Mouse (Mus musculus): ENCODE data around the gene Tcirg1. TPM values are rescaled to one million over a fixed set of nuclear protein-coding genes. Genes with fewer than 3 reads are reported as not detected.
A peak's percentile ranks its signal among the peaks of the same experiment; 100 is the strongest.

Tcirg1 gene
- polyA plus RNA-seq, 1 experiment from 2014 or later: 10.7 TPM

- Histone ChIP-seq H3K4me2 (replicated peaks; ENCODE audit: low read depth, low read length) (no peak overlapping the region), H3K4me1 (replicated peaks; ENCODE audit: control insufficient read depth, insufficient read depth, low read length) (no peaks in the 10 kb centered on the region; the same call in 1 of the 2 replicates), H3K36me3 (ENCODE audit: control insufficient read depth, insufficient read depth, low read length) (no peaks in the 10 kb centered on the region), H3K9ac (ENCODE audit: low read depth, low read length) (no peak overlapping the region), H3K27ac (ENCODE audit: low read depth, low read length) (no peak overlapping the region), H3K4me3 (ENCODE audit: low read depth, low read length) (no peak overlapping the region), H3K27me3 (ENCODE audit: control insufficient read depth, insufficient read depth, low read length) (peaks cover 2% of the 10 kb centered on the region; the same call in 1 of the 2 replicates), H3K9me3 (ENCODE audit: control insufficient read depth, low read length) (no peaks in the 10 kb centered on the region)
- 36% methylated on average over 10 of the region's 10 CpGs for WGBS
- ATAC-seq (ENCODE audit: low FRiP score) (no peak), DNase-seq (ENCODE audit: low spot score) (no peak)
Measured at GRCm38 (mm10) chr19:3945872-3946564, 39.1 kb upstream of the Tcirg1 start.

DNA sequence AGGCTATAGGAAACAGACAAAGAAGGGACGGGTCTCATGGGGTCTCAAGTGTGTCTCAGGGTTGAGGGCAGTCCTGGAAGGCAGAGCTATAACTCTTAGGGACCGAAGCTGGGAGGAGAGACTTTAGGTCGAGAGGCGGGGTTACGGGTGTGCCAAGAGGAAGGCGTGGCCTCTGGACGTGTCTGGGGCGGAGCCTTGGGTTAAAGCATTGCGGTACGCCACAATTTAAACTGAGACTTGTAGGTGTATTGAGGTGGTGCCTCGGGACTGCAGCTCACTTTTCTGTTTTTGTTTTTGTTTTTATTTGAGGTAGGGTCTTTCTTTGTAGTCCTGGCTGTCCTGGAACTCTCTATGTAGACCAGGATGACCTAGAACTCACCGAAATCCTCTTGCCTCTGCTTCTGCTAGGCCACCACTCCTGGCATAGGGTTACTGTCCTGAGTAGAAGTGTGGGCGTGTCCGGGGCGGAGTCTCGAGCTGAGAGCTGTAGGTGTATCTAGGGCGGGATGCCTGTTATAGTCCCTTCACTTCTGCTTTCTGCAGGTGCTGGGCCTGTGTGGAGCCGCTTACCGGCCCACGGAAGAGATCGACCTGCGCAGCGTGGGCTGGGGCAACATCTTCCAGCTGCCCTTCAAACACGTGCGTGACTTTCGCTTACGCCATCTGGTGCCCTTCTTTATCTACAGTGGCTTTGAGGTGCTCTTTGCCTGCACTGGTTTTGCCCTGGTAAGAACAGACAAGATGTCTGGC, 36.2 kb upstream of the Tcirg1 start:
- H3K4me3 ChIP-seq (ENCODE audit: low read depth, low read length): no peak overlapping the region
- DNase-seq (ENCODE audit: low spot score) (no peak), ATAC-seq (ENCODE audit: low FRiP score) (no peak)
- H3K9ac ChIP-seq (ENCODE audit: low read depth, low read length): no peak overlapping the region
- 20% methylated on average over 27 of the region's 27 CpGs for WGBS
- peaks cover 2% of the 10 kb centered on the region; the same call in 1 of the 2 replicates for H3K27me3 ChIP-seq (ENCODE audit: control insufficient read depth, insufficient read depth, low read length)
- H3K36me3 ChIP-seq (ENCODE audit: control insufficient read depth, insufficient read depth, low read length): no peaks in the 10 kb centered on the region
- H3K4me2 ChIP-seq (replicated peaks; ENCODE audit: low read depth, low read length): no peak overlapping the region
- H3K27ac ChIP-seq (ENCODE audit: low read depth, low read length): no peak overlapping the region
- H3K9me3 ChIP-seq (ENCODE audit: control insufficient read depth, low read length): no peaks in the 10 kb centered on the region
- no peaks in the 10 kb centered on the region; the same call in 1 of the 2 replicates for H3K4me1 ChIP-seq (replicated peaks; ENCODE audit: control insufficient read depth, insufficient read depth, low read length)

DNA sequence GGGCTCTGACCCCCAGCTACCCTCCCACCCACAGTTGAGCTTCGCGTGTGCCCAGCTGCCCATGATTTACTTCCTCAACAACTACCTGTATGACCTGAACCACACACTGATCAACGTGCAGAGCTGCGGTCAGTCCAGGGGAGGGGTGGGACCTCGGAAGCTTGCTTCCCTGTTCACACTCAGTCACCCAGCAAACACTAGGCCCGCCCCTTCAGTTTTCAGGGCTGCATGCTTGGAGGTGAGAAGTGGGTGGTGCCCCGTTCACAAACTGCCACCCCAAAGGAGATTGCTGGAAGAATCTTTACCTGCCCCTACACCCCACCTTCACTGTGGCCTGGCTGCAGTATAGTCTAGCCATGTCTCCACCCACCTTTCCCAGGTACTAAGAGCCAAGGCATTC, 35.4 kb upstream of the Tcirg1 start:
- H3K9ac ChIP-seq (ENCODE audit: low read depth, low read length): no peak overlapping the region
- 71% methylated on average over 7 of the region's 7 CpGs for WGBS
- DNase-seq (ENCODE audit: low spot score) (no peak), ATAC-seq (ENCODE audit: low FRiP score) (no peak)
- H3K4me3 ChIP-seq (ENCODE audit: low read depth, low read length): no peak overlapping the region
- H3K27me3 ChIP-seq (ENCODE audit: control insufficient read depth, insufficient read depth, low read length): peaks cover 2% of the 10 kb centered on the region; the same call in 1 of the 2 replicates
- H3K27ac ChIP-seq (ENCODE audit: low read depth, low read length): no peak overlapping the region
- H3K4me2 ChIP-seq (replicated peaks; ENCODE audit: low read depth, low read length): no peak overlapping the region
- H3K9me3 ChIP-seq (ENCODE audit: control insufficient read depth, low read length): no peaks in the 10 kb centered on the region
- no peaks in the 10 kb centered on the region for H3K36me3 ChIP-seq (ENCODE audit: control insufficient read depth, insufficient read depth, low read length)
- H3K4me1 ChIP-seq (replicated peaks; ENCODE audit: control insufficient read depth, insufficient read depth, low read length): no peaks in the 10 kb centered on the region; the same call in 1 of the 2 replicates

DNA sequence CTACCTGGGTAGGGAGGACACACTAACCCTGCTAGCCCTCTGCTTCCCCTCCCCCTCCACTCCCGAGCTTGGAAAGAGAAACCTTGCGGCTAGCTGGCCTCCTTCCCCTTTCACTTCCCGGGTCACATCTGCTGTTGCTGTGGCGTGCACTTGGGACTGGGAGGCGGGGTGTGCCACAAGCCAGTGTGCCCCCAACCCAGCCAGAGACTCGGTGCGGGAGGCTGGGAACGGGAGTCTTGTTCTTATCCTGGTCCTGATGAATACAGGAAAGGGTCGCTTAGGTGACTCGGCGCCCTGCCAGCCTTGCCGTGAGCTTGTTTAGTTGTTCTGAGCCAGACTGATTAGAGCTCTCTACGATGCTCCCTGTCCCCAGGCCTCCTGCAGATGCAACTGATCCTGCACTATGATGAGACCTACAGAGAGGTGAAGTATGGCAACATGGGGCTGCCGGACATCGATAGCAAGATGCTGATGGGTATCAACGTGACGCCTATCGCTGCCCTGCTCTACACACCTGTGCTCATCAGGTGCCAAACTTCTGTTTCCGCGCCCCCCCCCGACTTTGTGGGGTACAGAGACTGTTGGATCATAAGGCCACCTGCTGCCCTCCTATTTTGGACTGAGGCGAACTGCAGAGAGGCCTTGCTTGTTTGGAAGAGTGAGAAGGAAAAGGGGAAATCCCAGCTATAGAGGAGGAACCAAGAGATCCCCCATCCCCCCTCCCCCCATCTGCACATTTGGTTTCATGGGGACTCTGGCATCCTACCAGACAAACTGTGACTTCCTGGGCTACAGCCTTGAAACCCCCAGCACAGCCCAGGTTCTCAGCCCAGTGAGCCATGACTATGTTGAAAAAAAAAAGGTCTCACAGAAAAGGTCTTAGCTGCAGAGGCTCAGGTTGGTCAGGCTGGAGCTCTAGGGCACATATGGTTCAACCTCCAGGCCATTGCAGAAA, 29.2 kb upstream of the Tcirg1 start:
- H3K4me2 ChIP-seq (replicated peaks; ENCODE audit: low read depth, low read length): peak overlapping the region; percentile 67
- peaks cover 2% of the 10 kb centered on the region; the same call in 1 of the 2 replicates for H3K4me1 ChIP-seq (replicated peaks; ENCODE audit: control insufficient read depth, insufficient read depth, low read length)
- DNase-seq (ENCODE audit: low spot score) (no peak), ATAC-seq (ENCODE audit: low FRiP score) (no peak)
- 0 out of 2 replicates have a peak, but pooled peaks cover 3% of the 10 kb centered on the region for H3K27me3 ChIP-seq (ENCODE audit: control insufficient read depth, insufficient read depth, low read length)
- H3K36me3 ChIP-seq (ENCODE audit: control insufficient read depth, insufficient read depth, low read length): no peaks in the 10 kb centered on the region
- H3K27ac ChIP-seq (ENCODE audit: low read depth, low read length): no peak overlapping the region
- peak overlapping the region; percentile 45 for H3K9ac ChIP-seq (ENCODE audit: low read depth, low read length)
- WGBS: 9% methylated on average over 22 of the region's 22 CpGs
- no peaks in the 10 kb centered on the region for H3K9me3 ChIP-seq (ENCODE audit: control insufficient read depth, low read length)
- peak overlapping the region; percentile 39 for H3K4me3 ChIP-seq (ENCODE audit: low read depth, low read length)

- WGBS: 6% methylated on average over 39 of the region's 42 CpGs
- H3K4me2 ChIP-seq (replicated peaks; ENCODE audit: low read depth, low read length): peak within 1 kb of the TSS; percentile 67
- 0 out of 2 replicates have a peak, but pooled peaks cover 3% of the 10 kb centered on the region for H3K27me3 ChIP-seq (ENCODE audit: control insufficient read depth, insufficient read depth, low read length)
- peak within 1 kb of the TSS; percentile 39 for H3K4me3 ChIP-seq (ENCODE audit: low read depth, low read length)
- H3K4me1 ChIP-seq (replicated peaks; ENCODE audit: control insufficient read depth, insufficient read depth, low read length): peaks cover 2% of the 10 kb centered on the region; the same call in 1 of the 2 replicates
- peak within 1 kb of the TSS; percentile 45 for H3K9ac ChIP-seq (ENCODE audit: low read depth, low read length)
- peak; percentile 62 for DNase-seq (ENCODE audit: low spot score)
- H3K9me3 ChIP-seq (ENCODE audit: control insufficient read depth, low read length): no peaks in the 10 kb centered on the region
- peak; percentile 81 for ATAC-seq (ENCODE audit: low FRiP score)
- no peak within 1 kb of the TSS for H3K27ac ChIP-seq (ENCODE audit: low read depth, low read length)
- no peaks in the 10 kb centered on the region for H3K36me3 ChIP-seq (ENCODE audit: control insufficient read depth, insufficient read depth, low read length)
Measured at GRCm38 (mm10) chr19:3935032-3935895, 28.3 kb upstream of the Tcirg1 start, which contains the start of gene Unc93b1. Unc93b1 (plus strand) TSS chr19:3935186.

DNA sequence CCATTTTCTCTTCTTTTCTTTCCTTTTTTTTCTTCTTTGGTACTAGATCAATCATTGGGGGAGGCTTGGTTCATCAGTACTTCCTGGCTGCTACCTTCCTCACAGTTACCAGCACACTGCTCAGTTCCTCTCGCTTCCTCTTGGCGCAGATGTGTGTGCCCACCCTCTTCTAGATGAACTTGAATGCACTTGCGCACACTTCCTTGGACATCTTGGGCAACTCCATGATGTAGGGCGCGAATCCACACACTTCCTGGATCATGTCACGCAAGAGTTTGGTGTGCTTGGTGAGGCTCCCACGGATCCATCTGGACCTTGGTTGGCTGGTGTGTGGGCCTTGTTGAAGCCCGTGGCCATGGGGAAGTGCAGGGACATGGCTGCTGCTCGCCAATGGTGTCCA, 24.8 kb upstream of the Tcirg1 start:
- H3K9me3 ChIP-seq (ENCODE audit: control insufficient read depth, low read length): no peaks in the 10 kb centered on the region
- no peak overlapping the region for H3K27ac ChIP-seq (ENCODE audit: low read depth, low read length)
- H3K36me3 ChIP-seq (ENCODE audit: control insufficient read depth, insufficient read depth, low read length): no peaks in the 10 kb centered on the region
- H3K27me3 ChIP-seq (ENCODE audit: control insufficient read depth, insufficient read depth, low read length): 0 out of 2 replicates have a peak, but pooled peaks cover 3% of the 10 kb centered on the region
- ATAC-seq (ENCODE audit: low FRiP score) (no peak), DNase-seq (ENCODE audit: low spot score) (no peak)
- WGBS: 91% methylated on average over 9 of the region's 9 CpGs
- no peak overlapping the region for H3K9ac ChIP-seq (ENCODE audit: low read depth, low read length)
- peaks cover 2% of the 10 kb centered on the region; the same call in 1 of the 2 replicates for H3K4me1 ChIP-seq (replicated peaks; ENCODE audit: control insufficient read depth, insufficient read depth, low read length)
- no peak overlapping the region for H3K4me3 ChIP-seq (ENCODE audit: low read depth, low read length)
- no peak overlapping the region for H3K4me2 ChIP-seq (replicated peaks; ENCODE audit: low read depth, low read length)

DNA sequence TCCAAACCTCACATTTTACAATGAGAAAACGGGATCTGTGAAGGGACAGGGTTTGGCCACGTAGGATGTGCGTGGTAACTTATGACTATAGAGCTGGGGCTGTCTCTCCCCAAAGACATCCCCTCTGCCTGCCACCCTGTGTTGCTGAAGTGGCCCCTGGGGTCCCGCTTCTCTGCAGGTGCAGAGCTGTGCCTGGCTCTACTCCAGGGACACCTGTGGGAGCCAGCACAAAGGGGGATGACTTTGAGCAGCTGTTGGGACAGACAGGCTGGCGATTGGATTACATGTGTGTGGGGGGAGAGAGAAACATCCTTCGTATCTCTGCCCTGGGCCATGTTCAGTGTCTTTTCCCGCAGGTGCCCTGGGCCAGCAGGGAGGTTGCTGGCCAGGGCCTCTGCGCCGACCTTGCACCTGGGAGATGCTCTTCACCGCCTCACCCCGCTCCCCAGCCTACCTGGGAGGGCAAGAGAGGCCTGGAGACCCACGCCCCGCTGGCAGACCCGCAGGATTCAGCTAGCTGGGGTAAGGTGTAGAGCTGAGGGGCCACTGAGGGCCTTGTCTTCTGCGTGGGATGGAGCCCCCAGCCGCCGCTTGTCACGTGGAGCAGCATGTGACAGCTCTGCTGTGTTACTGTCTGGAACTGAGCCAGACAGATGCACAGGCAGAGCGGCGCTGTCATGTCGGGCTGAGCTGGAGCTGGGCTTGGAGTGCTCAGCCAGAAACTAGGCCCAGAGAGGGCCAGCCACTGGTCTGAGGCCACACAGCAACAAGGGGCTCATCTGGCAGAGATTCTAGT, 23.5 kb upstream of the Tcirg1 start:
- H3K4me3 ChIP-seq (ENCODE audit: low read depth, low read length): no peak overlapping the region
- H3K27ac ChIP-seq (ENCODE audit: low read depth, low read length): no peak overlapping the region
- H3K36me3 ChIP-seq (ENCODE audit: control insufficient read depth, insufficient read depth, low read length): no peaks in the 10 kb centered on the region
- no peaks in the 10 kb centered on the region for H3K27me3 ChIP-seq (ENCODE audit: control insufficient read depth, insufficient read depth, low read length)
- no peak for ATAC-seq (ENCODE audit: low FRiP score)
- DNase-seq (ENCODE audit: low spot score): no peak
- WGBS: 78% methylated on average over 21 of the region's 21 CpGs
- H3K4me2 ChIP-seq (replicated peaks; ENCODE audit: low read depth, low read length): no peak overlapping the region
- H3K9me3 ChIP-seq (ENCODE audit: control insufficient read depth, low read length): no peaks in the 10 kb centered on the region
- H3K9ac ChIP-seq (ENCODE audit: low read depth, low read length): no peak overlapping the region
- H3K4me1 ChIP-seq (replicated peaks; ENCODE audit: control insufficient read depth, insufficient read depth, low read length): peaks cover 2% of the 10 kb centered on the region; the same call in 1 of the 2 replicates

Data from hindbrain, embryonic 11.5 days (tissue).